Mouse (Mus musculus) hindlimb bud, embryonic 11.5 days (tissue): ENCODE data around the gene Ssxb6.
"Not testable (repeated sequence)": the region's sequence is repeated elsewhere in the genome, so short reads cannot be mapped to it uniquely, and the experiment has no call there.

Experiments
- DNase-seq: peaks from one replicate; pipeline ENCODE4 v3.0.0-alpha.2; 2012; ENCODE audit warnings: low read depth, low spot score; ENCODE audit errors: extremely low spot score

Gene Ssxb6

GRCm38 (mm10) chrX:8548155-8548554, at the start of gene Ssxb6:
Ssxb6 (minus strand) TSS chrX:8548255.
- DNase-seq, result not testable (repeated sequence)

DNA sequence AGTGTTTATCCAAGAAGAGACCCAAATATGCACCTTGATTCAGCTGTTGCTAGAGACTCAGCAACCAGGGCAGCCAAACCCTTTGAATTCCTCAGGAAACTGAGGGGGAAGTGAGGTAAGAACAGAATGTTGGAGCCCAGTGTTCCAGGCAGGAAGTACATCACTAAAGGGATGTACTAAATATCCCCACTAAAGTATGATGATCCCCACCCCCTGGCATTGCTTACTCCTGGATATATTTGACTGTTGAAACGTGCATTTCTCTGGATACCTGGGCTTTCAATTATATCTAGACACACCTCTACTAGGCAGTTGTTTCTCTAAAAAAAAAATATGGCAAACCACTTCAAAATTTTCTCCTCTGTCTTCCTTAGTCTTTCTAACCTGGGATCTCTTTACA, 43.7 kb upstream of the Ssxb6 start, which contains the start of gene Ssxb3:
Ssxb3 (minus strand) TSS at position 101 of the 400 bp plus-strand sequence.
- DNase-seq, result not testable (repeated sequence)

- no peak for DNase-seq
Observed at GRCm38 (mm10) chrX:8524854-8525253, 23.2 kb downstream of the Ssxb6 start, which contains the start of gene Gm14459. Gm14459 (minus strand) TSS chrX:8524954.
